Mouse (Mus musculus): ENCODE data around the gene Cdhr5.

The Cdhr5 gene

DNA sequence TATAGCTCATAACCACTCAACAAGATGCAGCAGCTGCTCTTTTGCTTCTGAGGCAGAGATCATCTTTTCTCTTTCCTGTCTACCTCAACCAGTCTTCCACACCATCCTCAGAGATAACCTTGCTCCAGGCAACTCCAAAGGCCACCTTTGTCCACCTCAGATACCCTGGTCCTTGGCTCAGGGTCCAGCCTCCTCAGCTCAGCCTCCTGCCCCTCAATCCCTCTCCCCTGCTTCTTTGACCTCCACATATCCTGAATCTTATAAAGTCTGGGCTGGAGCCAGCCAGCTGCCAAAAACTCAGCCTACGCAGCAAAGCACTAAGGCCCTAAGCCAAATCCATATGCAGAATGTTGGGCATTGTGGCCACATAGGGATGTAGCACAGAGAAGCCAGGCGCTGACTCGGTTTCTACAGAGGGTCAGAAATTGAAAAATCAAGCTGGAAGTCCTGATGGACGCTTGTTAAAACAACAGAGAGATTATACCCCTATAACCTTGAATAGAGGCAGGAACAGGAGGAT lies 53.8 kb downstream of the Cdhr5 start:
- no peak for DNase-seq (ENCODE audit: low spot score in 2 of 2)

DNA sequence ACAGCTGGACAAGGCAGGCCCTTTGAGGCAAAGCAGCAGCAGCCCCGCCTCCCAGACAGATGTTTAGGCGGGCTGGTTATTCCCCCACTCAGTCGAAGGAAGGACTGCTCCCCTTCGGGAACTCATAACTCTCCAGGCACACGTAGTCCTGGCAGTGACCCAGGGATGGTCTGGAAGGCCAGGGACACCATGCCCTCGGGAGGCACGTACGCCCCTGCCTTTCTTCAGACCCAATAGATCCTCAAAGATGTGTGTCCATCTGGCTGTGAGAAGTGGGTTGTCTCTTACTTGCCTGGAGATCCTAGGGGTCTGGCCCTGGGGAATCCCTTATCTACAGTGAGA lies 54.5 kb downstream of the Cdhr5 start:
- no peak for DNase-seq (ENCODE audit: low spot score in 2 of 2)

- DNase-seq (ENCODE audit: low spot score in 2 of 2), result peak; percentile 84 to 90
These were observed 55.1 kb downstream of the Cdhr5 start for GRCm38 (mm10) chr7:141221249-141222125.

DNA sequence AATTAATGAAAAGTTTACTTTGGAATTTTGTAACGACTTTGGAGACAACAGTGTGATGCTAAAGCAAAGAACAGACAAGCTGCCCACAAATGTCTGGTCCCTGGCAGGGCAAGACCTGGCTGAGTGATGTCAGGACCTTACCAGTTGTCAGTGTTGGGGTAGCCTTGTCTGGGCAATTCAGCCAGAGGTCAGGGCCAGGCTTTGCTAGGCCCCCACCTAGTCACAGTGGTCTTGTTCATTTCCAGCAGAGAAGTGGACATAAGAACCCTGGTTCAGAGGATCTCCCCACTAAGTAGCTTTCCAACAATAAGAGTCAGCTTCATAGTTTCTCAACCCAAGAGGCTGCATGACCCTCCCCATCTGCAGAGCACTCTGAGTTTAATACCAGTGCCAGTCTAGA lies 56.2 kb downstream of the Cdhr5 start:
- no peak for DNase-seq (ENCODE audit: low spot score in 2 of 2)

- DNase-seq (ENCODE audit: low spot score in 2 of 2), result no peak
These were observed 57.0 kb downstream of the Cdhr5 start for GRCm38 (mm10) chr7:141219558-141220099.

Measured in right cerebral cortex, adult 2 months (tissue).